13 mouse cellular contexts compared by ENCODE assay signal in the genomic region with DNA sequence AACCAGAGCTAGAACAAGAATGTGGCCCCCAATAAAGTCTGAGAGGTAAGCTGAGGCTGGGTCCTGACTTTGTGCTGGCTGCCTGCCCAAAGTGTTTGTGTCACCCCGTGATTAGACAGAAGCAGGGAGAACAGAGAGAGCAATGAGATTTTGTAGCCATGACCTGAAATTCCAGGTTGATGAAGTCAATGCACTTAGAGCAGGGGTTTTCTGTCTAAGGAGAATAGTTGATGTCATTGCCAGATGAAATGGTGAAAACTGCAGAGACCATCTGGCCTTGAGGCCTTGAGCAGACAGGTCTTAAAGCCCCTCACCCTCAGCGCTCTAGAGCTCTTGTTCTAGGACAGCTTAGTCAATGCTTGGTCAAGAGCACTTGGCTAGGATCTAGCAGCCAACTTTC. TPM values are rescaled to one million over a fixed set of nuclear protein-coding genes. Genes with fewer than 3 reads are reported as not detected.
A peak's percentile ranks its signal among the peaks of the same experiment; 100 is the strongest.
DNase-seq lines count a peak whose midpoint lies in the region.
"Had no signal": no experiment of that assay in that cellular context is flagged by ENCODE, and none has a peak within 500 bp of the region (broad histone marks: within the 10 kb centered on the region; RNA-seq: fewer than 3 reads in every experiment).

No protein-coding gene starts in this region.

- peak; percentile 4 for DNase-seq in adrenal gland, adult 8-10 months
- DNase-seq in adrenal gland, postnatal 10 days: no peak
- DNase-seq in heart, adult 11 months: peak; percentile 58
- DNase-seq in heart, adult 18-20 months: no peak
- DNase-seq in gastrocnemius, postnatal 25 days: no peak
- DNase-seq: cerebellum, adult 11-12 months; cerebellum, adult 2 months; cerebellum, adult 9-10 months; cerebellum, postnatal 10 days; cerebellum, postnatal 25 days; forebrain, postnatal 0 days had no signal

RNA-seq across cellular contexts. Expression of gene BC053393, which starts 21.1 kb away (rescaled TPM):
- not detected for total RNA-seq in adrenal gland, adult 8-10 months (2022)
- not detected for total RNA-seq in adrenal gland, postnatal 10 days (2021)
- not detected for total RNA-seq in heart, adult 18-20 months (2021)
- not detected for total RNA-seq in gastrocnemius, postnatal 25 days (2021)
- total RNA-seq: ES-E14; forebrain, postnatal 0 days; MEL had no signal

RNA-seq across cellular contexts. Expression of gene Dppa1, which starts 36.6 kb away (rescaled TPM):
- not detected for total RNA-seq in adrenal gland, adult 8-10 months (2022)
- not detected for total RNA-seq in adrenal gland, postnatal 10 days (2021)
- total RNA-seq in heart, adult 18-20 months (2021): not detected
- total RNA-seq in gastrocnemius, postnatal 25 days (2021): not detected
- total RNA-seq: forebrain, postnatal 0 days; MEL had no signal

Comparison
In these comparisons a context has a peak if more than half of its experiments do, and no peak if none do; other contexts are left out.
1. DNase-seq: peak in adrenal gland, adult 8-10 months (single experiment) and heart, adult 11 months (single experiment); none in adrenal gland, postnatal 10 days (single experiment), heart, adult 18-20 months (0 of 2) and gastrocnemius, postnatal 25 days (single experiment).